Mouse (Mus musculus) forebrain, embryonic 12.5 days (tissue): ENCODE measurements around the gene Bud31. TPM values are rescaled to one million over a fixed set of nuclear protein-coding genes. Genes with fewer than 3 reads are reported as not detected.
"Not testable (repeated sequence)": the region's sequence is repeated elsewhere in the genome, so short reads cannot be mapped to it uniquely, and the experiment has no call there.

ENCODE experiments used
- ATAC-seq: fragments of 200-750 bp; cut with Nextera tagmentation; 2 replicates; pipeline ENCODE4 v1.8.0; 2017; ENCODE audit warnings: moderate TSS enrichment; ENCODE audit not compliant: low FRiP score
- H3K27ac ChIP-seq: fragments of 300-500 bp; sonication (generic); 2 replicates; pipeline ENCODE4 v1.5.1; 2016; ENCODE audit warnings: mild to moderate bottlenecking
- H3K27me3 ChIP-seq: fragments of 300-500 bp; sonication (generic); 2 replicates; pipeline ENCODE4 v1.6.1; 2016; ENCODE audit warnings: mild to moderate bottlenecking
- H3K36me3 ChIP-seq: fragments of 300-500 bp; sonication (generic); replicated peaks from 2 replicates; pipeline ENCODE4 v1.6.1; 2016; ENCODE audit warnings: mild to moderate bottlenecking
- H3K4me1 ChIP-seq: fragments of 300-500 bp; sonication (generic); 2 replicates; pipeline ENCODE4 v1.6.1; 2016
- H3K4me2 ChIP-seq: fragments of 300-500 bp; sonication (generic); 2 replicates; pipeline ENCODE4 v1.6.1; 2016; ENCODE audit warnings: mild to moderate bottlenecking, moderate library complexity
- H3K4me3 ChIP-seq: fragments of 300-500 bp; sonication (generic); replicated peaks from 2 replicates; pipeline ENCODE4 v1.5.1; 2016; ENCODE audit warnings: mild to moderate bottlenecking
- H3K9ac ChIP-seq: fragments of 300-500 bp; sonication (generic); 2 replicates; pipeline ENCODE4 v1.6.1; 2016; ENCODE audit warnings: mild to moderate bottlenecking
- H3K9me3 ChIP-seq: fragments of 300-500 bp; sonication (generic); 2 replicates; pipeline ENCODE4 v1.6.1; 2016
- WGBS: fragments of 180-500 bp; shearing (Covaris S2); methylation state at CpG from one replicate; pipeline ENCODE4 v1.1.7; 2016; 5-methylcytosine and 5-hydroxymethylcytosine counted together
- polyA plus RNA-seq: library from polyadenylated mRNA; unstranded; fragments of >200 nt; fragmentation: Nextera tagmentation; extraction: Ambion mirVana; gene quantifications from 2 replicates; pipeline ENCODE4 v1.2.1, GENCODE M21; 2016

The Bud31 gene
- 225 and 235 TPM in 2 replicates for polyA plus RNA-seq

DNA sequence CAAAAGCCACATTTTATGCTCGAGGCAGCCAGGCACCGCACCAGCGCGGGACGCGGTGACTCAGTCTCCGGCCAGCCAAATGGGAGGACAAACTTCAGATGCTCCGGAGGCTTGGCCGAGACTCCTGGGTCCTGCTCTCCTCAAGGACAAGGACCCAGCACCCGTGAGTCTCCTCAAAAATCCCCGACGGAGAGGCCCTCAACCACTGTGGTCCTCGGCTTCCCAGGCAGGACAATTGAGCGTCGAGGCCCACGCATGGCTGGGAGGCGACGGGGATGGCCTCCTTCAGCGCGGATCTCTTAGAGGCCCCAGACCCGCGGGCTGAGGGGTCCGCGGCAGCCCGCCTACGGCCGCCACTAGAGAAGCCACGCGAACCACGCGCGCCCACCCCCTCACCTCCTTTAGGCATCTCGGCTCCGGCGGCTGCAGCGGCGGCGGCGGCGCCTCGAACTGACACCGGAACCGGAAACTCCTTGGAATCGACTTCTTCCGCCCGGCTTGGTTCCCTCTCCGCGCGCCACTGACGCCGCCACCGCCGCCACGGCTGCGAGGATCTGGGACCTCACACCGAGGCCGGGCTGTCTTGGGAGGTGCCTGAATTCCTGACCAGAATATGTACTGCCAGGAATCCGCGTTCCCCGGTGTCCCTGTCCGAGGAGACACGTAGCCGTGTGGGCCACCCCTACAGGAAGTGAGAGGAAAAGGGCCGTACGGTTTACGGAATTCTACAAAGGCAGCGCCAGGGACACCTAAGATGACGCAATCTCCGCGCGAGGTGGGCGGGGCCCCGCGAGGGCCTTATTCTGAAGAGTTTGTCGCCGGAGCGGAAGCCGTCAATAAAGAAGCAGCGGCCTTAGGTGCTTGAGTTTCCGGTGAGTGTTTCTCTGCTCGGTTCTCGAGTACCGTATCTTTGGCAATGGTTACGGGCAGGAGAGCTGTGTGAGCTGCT is at the start of gene Bud31, which contains the start of gene Pdap1:
TSS of gene Bud31 (plus strand) at position 792 of the 949 bp plus-strand sequence.
TSS of gene Pdap1 (minus strand) at position 668 of the 949 bp plus-strand sequence.
- peak; percentile 96 for ATAC-seq
- under 1% methylated on average over 84 of the region's 84 CpGs for WGBS

DNA sequence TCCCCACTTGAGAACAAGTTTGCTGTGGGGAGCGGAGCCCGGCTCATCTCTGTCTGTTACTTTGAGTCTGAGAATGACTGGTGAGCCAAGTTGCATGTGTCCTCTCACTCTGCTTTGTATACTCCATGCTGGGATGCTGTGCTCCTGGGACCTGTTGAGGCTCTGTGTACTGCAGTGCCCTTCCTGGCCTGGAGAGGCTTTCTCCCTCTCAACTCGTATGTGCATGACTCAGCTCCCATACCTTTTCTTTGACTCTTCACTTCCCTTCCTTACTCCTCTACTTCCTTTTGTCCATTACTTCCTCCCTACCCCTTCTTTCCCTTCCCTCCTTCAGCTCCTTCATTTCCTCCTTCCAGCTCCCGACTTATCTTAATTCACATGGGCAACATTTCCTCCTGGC is 44.0 kb upstream of the Bud31 start:
- Histone ChIP-seq H3K4me1 (no peaks in the 10 kb centered on the region), H3K36me3 (peaks cover 91% of the 10 kb centered on the region), H3K9ac (no peak overlapping the region), H3K4me3 (no peak overlapping the region), H3K4me2 (no peak overlapping the region), H3K9me3 (no peaks in the 10 kb centered on the region), H3K27ac (no peak overlapping the region), H3K27me3 (no peaks in the 10 kb centered on the region)
- WGBS: 84% methylated on average over 4 of the region's 4 CpGs
- no peak for ATAC-seq

More for the DNA sequence above, at the start of gene Bud31, which contains the start of gene Pdap1:
- peak within 1 kb of the TSS; percentile 89 for H3K9ac ChIP-seq
- peaks cover 37% of the 10 kb centered on the region for H3K4me1 ChIP-seq
- peak within 1 kb of the TSS; percentile 84 for H3K27ac ChIP-seq
- peak within 1 kb of the TSS; percentile 81 for H3K4me2 ChIP-seq
- peak within 1 kb of the TSS; percentile 80 for H3K4me3 ChIP-seq
- no peaks in the 10 kb centered on the region for H3K27me3 ChIP-seq
- no peaks in the 10 kb centered on the region for H3K9me3 ChIP-seq
- H3K36me3 ChIP-seq: peaks cover 60% of the 10 kb centered on the region

DNA sequence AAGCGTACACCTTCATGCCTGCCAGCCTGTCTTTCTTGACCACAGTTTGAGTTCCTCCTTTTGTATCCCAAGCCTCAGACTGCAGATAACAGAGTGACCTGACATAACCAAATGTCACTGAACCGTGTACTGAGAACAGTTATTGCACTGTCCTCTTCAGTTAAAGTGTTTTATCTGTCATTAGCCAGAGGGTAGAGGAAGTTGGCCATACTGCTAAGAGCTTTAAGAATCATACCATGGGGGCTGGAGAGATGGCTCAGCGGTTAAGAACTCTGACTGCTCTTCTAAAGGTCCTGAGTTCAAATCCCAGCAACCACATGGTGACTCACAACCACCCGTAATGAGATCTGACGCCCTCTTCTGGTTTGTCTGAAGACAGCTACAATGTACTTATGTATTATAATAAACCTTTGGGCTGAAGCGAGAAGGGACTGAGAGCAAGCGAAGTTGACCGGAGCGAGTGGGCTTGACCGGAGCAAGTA is 41.8 kb upstream of the Bud31 start:
- Histone ChIP-seq H3K9me3 (no peaks in the 10 kb centered on the region), H3K9ac (no peak overlapping the region), H3K36me3 (peaks cover 93% of the 10 kb centered on the region), H3K27me3 (no peaks in the 10 kb centered on the region), H3K4me2 (no peak overlapping the region), H3K27ac (no peak overlapping the region), H3K4me1 (no peaks in the 10 kb centered on the region), H3K4me3 (no peak overlapping the region)
- 93% methylated on average over 10 of the region's 10 CpGs for WGBS
- no peak for ATAC-seq

DNA sequence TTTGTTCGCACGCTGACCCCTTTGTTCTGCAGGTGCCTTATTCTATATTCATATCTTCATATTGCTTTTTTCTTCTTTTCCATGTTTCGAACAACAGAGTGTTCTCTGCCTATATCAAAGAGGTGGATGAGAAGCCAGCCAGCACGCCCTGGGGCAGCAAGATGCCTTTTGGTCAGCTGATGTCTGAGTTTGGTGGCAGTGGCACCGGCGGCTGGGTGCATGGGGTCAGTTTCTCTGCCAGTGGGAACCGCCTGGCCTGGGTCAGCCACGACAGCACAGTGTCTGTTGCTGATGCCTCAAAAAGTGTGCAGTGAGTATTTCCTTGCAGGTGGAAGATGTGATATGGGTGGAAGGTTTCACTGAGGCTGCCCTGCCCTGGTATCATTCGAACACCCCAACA is 39.2 kb upstream of the Bud31 start:
- H3K36me3 ChIP-seq: peaks cover 98% of the 10 kb centered on the region

DNA sequence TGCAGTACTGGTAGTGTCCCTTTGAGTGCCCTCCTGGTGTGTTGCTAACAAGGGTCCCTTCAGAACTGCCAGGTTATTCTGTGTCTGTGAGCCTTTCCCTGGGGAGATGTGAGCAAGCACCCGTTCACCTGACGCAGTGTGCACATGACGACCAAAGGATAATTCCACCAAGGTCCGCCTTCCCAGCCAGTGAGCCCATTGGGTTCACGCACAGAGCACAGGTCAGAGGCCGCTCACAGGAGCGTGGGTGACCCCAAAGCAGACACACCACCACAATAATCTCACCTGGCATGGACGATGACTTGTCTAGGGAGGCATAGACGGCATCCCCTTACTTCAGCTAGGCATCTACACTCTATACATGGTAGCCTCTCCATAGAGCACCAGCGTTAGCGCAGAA is 38.7 kb upstream of the Bud31 start:
- H3K4me2 ChIP-seq, ATAC-seq, H3K4me1 ChIP-seq, H3K27me3 ChIP-seq, H3K9me3 ChIP-seq, H3K27ac ChIP-seq, H3K9ac ChIP-seq, H3K4me3 ChIP-seq: not testable (repeated sequence)
- peaks cover 98% of the 10 kb centered on the region for H3K36me3 ChIP-seq
- 98% methylated on average over 11 of the region's 11 CpGs for WGBS

More for the DNA sequence above, 39.2 kb upstream of the Bud31 start:
- no peaks in the 10 kb centered on the region for H3K4me1 ChIP-seq
- no peak overlapping the region for H3K27ac ChIP-seq
- 93% methylated on average over 9 of the region's 9 CpGs for WGBS
- no peak for ATAC-seq
- no peak overlapping the region for H3K4me3 ChIP-seq
- H3K9ac ChIP-seq: no peak overlapping the region
- no peak overlapping the region for H3K4me2 ChIP-seq
- no peaks in the 10 kb centered on the region for H3K27me3 ChIP-seq
- H3K9me3 ChIP-seq: no peaks in the 10 kb centered on the region

DNA sequence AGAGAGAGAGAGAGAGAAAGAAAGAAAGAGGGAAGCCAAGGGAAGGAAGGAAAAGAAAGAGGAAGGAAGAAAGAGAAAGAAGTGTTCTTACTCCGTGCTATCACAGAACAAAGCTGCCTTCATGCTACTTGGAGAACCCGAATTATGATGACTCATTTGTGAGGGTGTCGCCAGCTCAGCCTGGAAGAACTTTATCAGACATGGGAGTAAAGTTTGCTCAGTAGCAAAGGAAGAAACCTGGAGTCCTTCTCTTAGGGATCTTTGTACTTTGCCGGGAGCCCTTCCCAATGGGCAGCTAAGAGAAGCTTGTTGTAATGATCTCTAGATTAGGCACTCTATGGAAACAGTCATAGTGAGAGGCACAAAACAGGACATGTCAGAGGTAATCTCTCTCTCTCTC is 37.5 kb upstream of the Bud31 start:
- H3K27ac ChIP-seq: no peak overlapping the region
- no peaks in the 10 kb centered on the region for H3K9me3 ChIP-seq
- H3K27me3 ChIP-seq: no peaks in the 10 kb centered on the region
- ATAC-seq: no peak
- H3K9ac ChIP-seq: no peak overlapping the region
- H3K4me3 ChIP-seq: no peak overlapping the region
- 89% methylated on average over 4 of the region's 4 CpGs for WGBS
- no peaks in the 10 kb centered on the region for H3K4me1 ChIP-seq
- H3K36me3 ChIP-seq: peaks cover 98% of the 10 kb centered on the region
- no peak overlapping the region for H3K4me2 ChIP-seq

DNA sequence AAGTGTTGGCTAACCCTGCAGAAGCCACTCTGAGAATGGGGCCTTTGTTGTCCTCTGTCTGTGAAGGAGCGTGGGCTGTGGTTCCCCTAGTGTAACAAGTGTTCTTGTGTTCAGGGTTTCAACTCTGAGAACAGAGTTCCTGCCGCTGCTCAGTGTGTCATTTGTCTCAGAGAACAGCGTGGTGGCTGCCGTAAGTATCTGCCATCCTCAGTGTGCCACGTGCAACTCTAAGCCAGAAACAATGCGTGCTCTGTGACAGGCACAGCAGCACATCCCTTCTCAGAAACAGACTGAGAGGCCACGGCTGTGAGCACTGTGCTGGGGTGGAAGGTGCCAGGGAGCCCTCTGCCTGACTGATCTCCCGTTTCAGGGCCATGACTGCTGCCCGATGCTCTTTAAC is 35.8 kb upstream of the Bud31 start:
- Histone ChIP-seq H3K4me3 (no peak overlapping the region), H3K27ac (no peak overlapping the region), H3K36me3 (peaks cover 99% of the 10 kb centered on the region), H3K9ac (no peak overlapping the region), H3K9me3 (no peaks in the 10 kb centered on the region), H3K4me1 (no peaks in the 10 kb centered on the region), H3K27me3 (no peaks in the 10 kb centered on the region), H3K4me2 (no peak overlapping the region)
- ATAC-seq: no peak
- WGBS: 84% methylated on average over 9 of the region's 9 CpGs

DNA sequence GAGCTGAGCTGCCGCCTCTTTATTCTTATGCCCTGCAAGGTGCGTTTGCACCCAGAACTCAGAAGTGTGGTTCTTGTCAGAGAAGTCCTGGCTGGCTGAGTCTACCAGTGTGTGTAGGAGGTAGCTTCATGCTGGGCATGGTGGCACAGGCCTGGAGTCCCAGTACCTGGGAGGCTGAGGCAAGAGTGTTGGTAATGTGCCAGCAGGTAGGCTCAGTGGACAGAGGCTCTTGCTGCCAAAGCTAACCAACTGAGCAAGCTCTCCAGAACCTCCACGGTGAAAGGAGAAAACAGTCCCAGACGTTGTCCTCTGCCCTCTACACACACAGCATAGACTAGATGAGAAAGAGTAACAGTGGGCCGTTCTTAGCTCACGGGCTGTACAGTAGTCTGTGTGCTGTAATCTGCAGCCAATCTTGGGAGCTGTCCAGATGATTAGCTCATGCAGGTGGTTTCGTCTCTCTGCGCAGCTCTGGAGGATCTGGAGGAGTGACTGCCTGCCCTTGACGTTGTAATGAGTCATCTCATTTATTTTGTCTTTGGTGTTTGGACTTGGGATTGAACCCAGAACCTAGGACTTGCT is 34.4 kb upstream of the Bud31 start:
- Histone ChIP-seq H3K27me3 (no peaks in the 10 kb centered on the region), H3K4me2 (no peak overlapping the region), H3K4me3 (no peak overlapping the region), H3K4me1 (no peaks in the 10 kb centered on the region), H3K36me3 (peaks cover 99% of the 10 kb centered on the region), H3K9ac (no peak overlapping the region), H3K27ac (no peak overlapping the region), H3K9me3 (no peaks in the 10 kb centered on the region)
- WGBS: 94% methylated on average over 9 of the region's 9 CpGs
- no peak for ATAC-seq

DNA sequence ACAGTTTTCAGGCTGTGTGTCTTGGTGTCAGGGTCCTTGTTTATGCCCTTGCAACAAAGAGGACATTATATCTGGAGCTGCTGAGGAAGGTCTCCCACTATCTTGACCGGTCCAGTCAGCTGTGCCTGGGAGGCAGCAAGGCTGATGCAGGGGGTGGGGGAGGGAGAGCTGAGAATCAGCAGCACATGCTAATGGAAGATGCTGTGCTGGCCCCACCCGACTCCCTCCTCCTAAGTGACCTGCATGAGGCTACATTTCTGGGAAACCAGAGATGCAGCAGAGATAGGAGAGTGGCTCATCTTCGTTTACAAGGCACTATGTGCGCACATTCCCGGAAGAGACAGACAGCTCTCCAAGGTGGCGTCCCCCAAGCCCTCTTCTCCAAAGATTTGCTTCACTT is 29.8 kb upstream of the Bud31 start:
- no peak for ATAC-seq
- H3K9me3 ChIP-seq: no peaks in the 10 kb centered on the region
- no peak overlapping the region for H3K4me3 ChIP-seq
- WGBS: 86% methylated on average over 6 of the region's 6 CpGs
- H3K27me3 ChIP-seq: peaks cover 28% of the 10 kb centered on the region
- no peak overlapping the region for H3K9ac ChIP-seq
- H3K4me1 ChIP-seq: peaks cover 11% of the 10 kb centered on the region; the same call in 1 of the 2 replicates
- H3K4me2 ChIP-seq: no peak overlapping the region
- no peak overlapping the region for H3K27ac ChIP-seq
- H3K36me3 ChIP-seq: peaks cover 52% of the 10 kb centered on the region

DNA sequence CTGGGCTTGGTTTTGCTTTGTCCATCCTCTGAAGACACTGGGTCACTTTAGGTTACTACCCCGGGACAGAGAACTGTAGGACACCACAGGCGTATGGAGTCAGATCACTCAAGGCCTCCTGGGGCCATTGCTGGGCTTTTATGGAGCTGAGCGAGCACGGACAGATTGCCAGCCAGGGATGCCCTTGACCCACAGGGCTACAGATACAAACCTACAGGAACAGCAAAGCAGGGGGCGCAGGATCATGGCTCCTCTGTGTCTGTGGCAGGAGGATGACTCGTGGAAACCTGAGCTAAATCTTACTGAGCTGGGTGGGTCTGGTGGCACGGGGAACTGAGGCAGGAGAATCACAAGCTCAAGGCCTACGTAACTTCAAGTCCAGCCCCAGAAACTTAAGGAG is 27.6 kb upstream of the Bud31 start:
- no peak for ATAC-seq
- peaks cover 31% of the 10 kb centered on the region for H3K36me3 ChIP-seq
- H3K4me2 ChIP-seq: no peak overlapping the region
- no peak overlapping the region for H3K4me3 ChIP-seq
- 81% methylated on average over 8 of the region's 8 CpGs for WGBS
- peaks cover 39% of the 10 kb centered on the region for H3K27me3 ChIP-seq
- no peak overlapping the region for H3K9ac ChIP-seq
- H3K27ac ChIP-seq: no peak overlapping the region
- no peaks in the 10 kb centered on the region for H3K9me3 ChIP-seq
- H3K4me1 ChIP-seq: peaks cover 11% of the 10 kb centered on the region; the same call in 1 of the 2 replicates

DNA sequence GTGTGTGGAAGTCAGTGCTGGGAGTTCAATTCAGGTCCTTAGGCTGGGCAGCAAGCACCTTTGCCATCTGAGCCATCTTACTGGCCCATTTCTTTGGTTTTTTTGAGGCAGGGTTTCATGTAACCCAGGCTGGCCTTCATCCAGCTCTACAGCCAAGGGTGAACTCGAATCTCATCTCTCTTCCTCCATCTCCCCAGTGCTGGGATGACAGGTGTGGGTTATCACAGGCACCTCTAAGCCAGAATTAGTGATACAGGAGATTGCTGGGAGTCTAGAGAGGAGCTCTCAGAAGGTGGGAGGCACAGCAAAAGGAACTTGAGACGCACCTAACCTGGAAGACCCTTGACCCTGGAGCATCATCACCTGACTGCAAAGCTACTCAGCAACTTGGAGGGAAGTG is 26.7 kb upstream of the Bud31 start:
- Histone ChIP-seq H3K27ac (no peak overlapping the region), H3K27me3 (peaks cover 39% of the 10 kb centered on the region), H3K4me2 (peak overlapping the region; percentile 70), H3K36me3 (peaks cover 22% of the 10 kb centered on the region), H3K9ac (no peak overlapping the region), H3K9me3 (no peaks in the 10 kb centered on the region), H3K4me3 (peak overlapping the region; percentile 53), H3K4me1 (peaks cover 11% of the 10 kb centered on the region; the same call in 1 of the 2 replicates)
- no peak for ATAC-seq
- 48% methylated on average over 2 of the region's 2 CpGs for WGBS

DNA sequence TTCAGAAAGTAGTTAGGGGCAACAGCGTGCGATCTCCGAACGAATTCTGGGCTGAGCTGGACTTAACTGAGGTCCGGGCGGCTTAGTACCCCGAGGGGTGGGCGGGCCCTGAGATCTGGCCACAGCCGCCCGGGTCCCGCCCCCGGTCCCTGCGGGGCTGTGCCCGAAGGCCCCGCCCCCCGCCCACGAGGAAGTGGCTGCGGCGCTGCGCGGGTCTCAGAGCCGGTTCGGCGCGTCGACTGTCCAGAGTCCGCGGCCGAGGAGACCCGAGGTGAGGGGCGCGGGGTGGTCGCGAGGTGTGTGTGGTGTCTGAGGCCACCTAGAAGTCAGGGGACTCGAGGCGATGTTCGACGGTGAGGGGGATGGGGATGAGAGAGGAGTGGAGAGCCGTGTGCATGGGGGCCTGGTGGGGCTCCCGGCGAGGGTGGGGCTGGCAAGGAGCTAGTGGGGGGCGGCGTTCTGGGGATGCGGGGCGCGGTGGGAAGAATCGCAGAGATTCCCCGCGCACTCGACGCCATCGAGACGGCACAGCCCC is 26.0 kb upstream of the Bud31 start, which contains the start of gene Arpc1b:
TSS of gene Arpc1b (plus strand) at position 145 of the 535 bp plus-strand sequence.
- peaks cover 16% of the 10 kb centered on the region for H3K36me3 ChIP-seq
- under 1% methylated on average over 38 of the region's 53 CpGs for WGBS
- H3K4me2 ChIP-seq: peak within 1 kb of the TSS; percentile 70
- H3K27me3 ChIP-seq: peaks cover 39% of the 10 kb centered on the region
- H3K9ac ChIP-seq: peak within 1 kb of the TSS; percentile 60
- ATAC-seq: peak; percentile 62; the same call in 1 of the 2 replicates
- no peak within 1 kb of the TSS for H3K27ac ChIP-seq
- H3K4me1 ChIP-seq: peaks cover 11% of the 10 kb centered on the region; the same call in 1 of the 2 replicates
- H3K9me3 ChIP-seq: no peaks in the 10 kb centered on the region
- peak within 1 kb of the TSS; percentile 53 for H3K4me3 ChIP-seq
